Mouse (Mus musculus) hindbrain, embryonic 10.5 days (tissue): ENCODE data around the gene Mef2c. TPM values are rescaled to one million over a fixed set of nuclear protein-coding genes. Genes with fewer than 3 reads are reported as not detected.

Experiments used
- DNase-seq: peaks from one replicate; pipeline ENCODE4 v3.0.0-alpha.2; 2017; ENCODE audit warnings: low spot score
- H3K27ac ChIP-seq: fragments of 300-500 bp; sonication (generic); 2 replicates; pipeline ENCODE4 v1.5.1; 2016; ENCODE audit warnings: mild to moderate bottlenecking, moderate library complexity
- H3K27me3 ChIP-seq: fragments of 300-500 bp; sonication (generic); 2 replicates; pipeline ENCODE4 v1.6.1; 2016; ENCODE audit warnings: mild to moderate bottlenecking; ENCODE audit not compliant: poor library complexity, insufficient read depth, severe bottlenecking
- H3K36me3 ChIP-seq: fragments of 300-500 bp; sonication (generic); 2 replicates; pipeline ENCODE4 v1.6.1; 2016; ENCODE audit warnings: mild to moderate bottlenecking, moderate library complexity
- H3K4me1 ChIP-seq: fragments of 300-500 bp; sonication (generic); replicated peaks from 2 replicates; pipeline ENCODE4 v1.6.1; 2016; ENCODE audit warnings: mild to moderate bottlenecking
- H3K4me3 ChIP-seq: fragments of 300-500 bp; sonication (generic); 2 replicates; pipeline ENCODE4 v1.5.1; 2016; ENCODE audit warnings: mild to moderate bottlenecking, moderate library complexity
- H3K9me3 ChIP-seq: fragments of 300-500 bp; sonication (generic); 2 replicates; pipeline ENCODE4 v1.6.1; 2016; ENCODE audit warnings: mild to moderate bottlenecking, moderate library complexity
- whole genome bisulfite sequencing: fragments of 180-500 bp; shearing (Covaris S2); methylation state at CpG from one replicate; pipeline ENCODE4 v1.1.7; 2016; 5-methylcytosine and 5-hydroxymethylcytosine counted together
- polyA plus RNA-seq: library from polyadenylated mRNA; unstranded; fragments of >200 nt; fragmentation: Nextera tagmentation; extraction: Ambion mirVana; gene quantifications from 2 replicates; pipeline ENCODE4 v1.2.1, GENCODE M21; 2016

The Mef2c gene
- polyA plus RNA-seq, 1 experiment from 2014 or later, result 17.3 TPM

- WGBS, result 76% methylated on average over 9 of the region's 9 CpGs
These were observed 24.1 kb downstream of the Mef2c start for GRCm38 (mm10) chr13:83527921-83528320.

GRCm38 (mm10) chr13:83529729-83530314 is 26.0 kb downstream of the Mef2c start:
- Histone ChIP-seq H3K4me1 (peaks cover 7% of the 10 kb centered on the region; the same call in 1 of the 2 replicates), H3K9me3 (no peaks in the 10 kb centered on the region), H3K36me3 (no peaks in the 10 kb centered on the region), H3K27ac (no peak overlapping the region), H3K4me3 (no peak overlapping the region), H3K27me3 (peaks cover 12% of the 10 kb centered on the region; the same call in 1 of the 2 replicates)
- no peak for DNase-seq
- 81% methylated on average over 8 of the region's 8 CpGs for WGBS

More at GRCm38 (mm10) chr13:83527921-83528320, 24.1 kb downstream of the Mef2c start:
- H3K36me3 ChIP-seq, result no peaks in the 10 kb centered on the region
- H3K27me3 ChIP-seq, result peaks cover 15% of the 10 kb centered on the region; the same call in 1 of the 2 replicates
- H3K27ac ChIP-seq, result no peak overlapping the region
- no peak overlapping the region for H3K4me3 ChIP-seq
- peaks cover 10% of the 10 kb centered on the region; the same call in 1 of the 2 replicates for H3K4me1 ChIP-seq
- no peak for DNase-seq
- no peaks in the 10 kb centered on the region for H3K9me3 ChIP-seq

GRCm38 (mm10) chr13:83530889-83531288 is 27.1 kb downstream of the Mef2c start:
- H3K27ac ChIP-seq, result no peak overlapping the region
- H3K36me3 ChIP-seq, result no peaks in the 10 kb centered on the region
- no peaks in the 10 kb centered on the region for H3K9me3 ChIP-seq
- no peak overlapping the region for H3K4me3 ChIP-seq
- WGBS, result 81% methylated on average over 4 of the region's 4 CpGs
- no peaks in the 10 kb centered on the region for H3K4me1 ChIP-seq
- peaks cover 3% of the 10 kb centered on the region; the same call in 1 of the 2 replicates for H3K27me3 ChIP-seq
- DNase-seq, result no peak

GRCm38 (mm10) chr13:83531968-83532591 is 28.2 kb downstream of the Mef2c start:
- H3K9me3 ChIP-seq, result no peaks in the 10 kb centered on the region
- no peak for DNase-seq
- no peaks in the 10 kb centered on the region for H3K27me3 ChIP-seq
- H3K4me3 ChIP-seq, result no peak overlapping the region
- no peaks in the 10 kb centered on the region for H3K36me3 ChIP-seq
- no peaks in the 10 kb centered on the region for H3K4me1 ChIP-seq
- 60% methylated on average over 8 of the region's 8 CpGs for WGBS
- H3K27ac ChIP-seq, result no peak overlapping the region

GRCm38 (mm10) chr13:83536361-83536760 is 32.5 kb downstream of the Mef2c start:
- 84% methylated on average over 3 of the region's 3 CpGs for WGBS
- Histone ChIP-seq H3K27me3 (no peaks in the 10 kb centered on the region), H3K9me3 (no peaks in the 10 kb centered on the region), H3K27ac (no peak overlapping the region), H3K4me3 (no peak overlapping the region), H3K36me3 (no peaks in the 10 kb centered on the region), H3K4me1 (no peaks in the 10 kb centered on the region)
- DNase-seq, result no peak

GRCm38 (mm10) chr13:83537163-83537562 is 33.3 kb downstream of the Mef2c start:
- 78% methylated on average over 5 of the region's 5 CpGs for WGBS
- no peak for DNase-seq
- H3K4me1 ChIP-seq, result no peaks in the 10 kb centered on the region
- H3K27me3 ChIP-seq, result no peaks in the 10 kb centered on the region
- no peaks in the 10 kb centered on the region for H3K36me3 ChIP-seq
- no peaks in the 10 kb centered on the region for H3K9me3 ChIP-seq
- no peak overlapping the region for H3K27ac ChIP-seq
- H3K4me3 ChIP-seq, result no peak overlapping the region

GRCm38 (mm10) chr13:83539921-83540320 is 36.1 kb downstream of the Mef2c start:
- Histone ChIP-seq H3K4me3 (no peak overlapping the region), H3K27ac (no peak overlapping the region), H3K9me3 (no peaks in the 10 kb centered on the region), H3K4me1 (no peaks in the 10 kb centered on the region), H3K36me3 (no peaks in the 10 kb centered on the region), H3K27me3 (no peaks in the 10 kb centered on the region)
- DNase-seq, result no peak

GRCm38 (mm10) chr13:83542666-83543065 is 38.8 kb downstream of the Mef2c start:
- H3K27me3 ChIP-seq, result no peaks in the 10 kb centered on the region
- H3K9me3 ChIP-seq, result no peaks in the 10 kb centered on the region
- no peak overlapping the region for H3K4me3 ChIP-seq
- no peak overlapping the region for H3K27ac ChIP-seq
- DNase-seq, result no peak
- WGBS, result 50% methylated on average over 5 of the region's 5 CpGs
- no peaks in the 10 kb centered on the region for H3K4me1 ChIP-seq
- no peaks in the 10 kb centered on the region for H3K36me3 ChIP-seq

GRCm38 (mm10) chr13:83544707-83545106 is 40.9 kb downstream of the Mef2c start:
- H3K27ac ChIP-seq, result no peak overlapping the region
- H3K4me3 ChIP-seq, result no peak overlapping the region
- no peaks in the 10 kb centered on the region for H3K4me1 ChIP-seq
- no peaks in the 10 kb centered on the region for H3K36me3 ChIP-seq
- no peaks in the 10 kb centered on the region for H3K27me3 ChIP-seq
- no peak for DNase-seq
- 77% methylated on average over 4 of the region's 4 CpGs for WGBS
- no peaks in the 10 kb centered on the region for H3K9me3 ChIP-seq

- Histone ChIP-seq H3K4me3 (no peak overlapping the region), H3K27ac (no peak overlapping the region), H3K4me1 (no peaks in the 10 kb centered on the region), H3K27me3 (no peaks in the 10 kb centered on the region), H3K36me3 (no peaks in the 10 kb centered on the region), H3K9me3 (no peaks in the 10 kb centered on the region)
- WGBS, result 93% methylated on average over 5 of the region's 5 CpGs
- no peak for DNase-seq
These were observed 43.0 kb downstream of the Mef2c start for GRCm38 (mm10) chr13:83546876-83547275.

- no peak overlapping the region for H3K4me3 ChIP-seq
- no peaks in the 10 kb centered on the region for H3K36me3 ChIP-seq
- no peaks in the 10 kb centered on the region for H3K9me3 ChIP-seq
- H3K4me1 ChIP-seq, result no peaks in the 10 kb centered on the region
- no peak overlapping the region for H3K27ac ChIP-seq
- DNase-seq, result no peak
- H3K27me3 ChIP-seq, result no peaks in the 10 kb centered on the region
These were observed 47.4 kb downstream of the Mef2c start for GRCm38 (mm10) chr13:83551259-83551658.

- Histone ChIP-seq H3K27ac (no peak overlapping the region), H3K4me3 (no peak overlapping the region), H3K4me1 (no peaks in the 10 kb centered on the region), H3K9me3 (no peaks in the 10 kb centered on the region), H3K27me3 (no peaks in the 10 kb centered on the region), H3K36me3 (no peaks in the 10 kb centered on the region)
- 82% methylated on average over 1 of the region's 1 CpGs for WGBS
- no peak for DNase-seq
These were observed 48.2 kb downstream of the Mef2c start for GRCm38 (mm10) chr13:83552051-83552450.

- Histone ChIP-seq H3K4me3 (no peak overlapping the region), H3K36me3 (no peaks in the 10 kb centered on the region), H3K27ac (no peak overlapping the region), H3K27me3 (no peaks in the 10 kb centered on the region), H3K4me1 (no peaks in the 10 kb centered on the region; the same call in 1 of the 2 replicates), H3K9me3 (no peaks in the 10 kb centered on the region)
- 70% methylated on average over 2 of the region's 2 CpGs for WGBS
- no peak for DNase-seq
These were observed 59.4 kb downstream of the Mef2c start for GRCm38 (mm10) chr13:83563261-83563660.
